Mouse (Mus musculus): ENCODE results near the gene F12.
"Not testable (repeated sequence)": the region's sequence is repeated elsewhere in the genome, so short reads cannot be mapped to it uniquely, and the experiment has no call there.

F12 gene

GRCm38 (mm10) chr13:55449679-55450441 is 23.3 kb upstream of the F12 start:
- DNase-seq, result peak; percentile 45 to 62

GRCm38 (mm10) chr13:55449205-55449604 is 22.6 kb upstream of the F12 start:
- DNase-seq, result no peak

DNA sequence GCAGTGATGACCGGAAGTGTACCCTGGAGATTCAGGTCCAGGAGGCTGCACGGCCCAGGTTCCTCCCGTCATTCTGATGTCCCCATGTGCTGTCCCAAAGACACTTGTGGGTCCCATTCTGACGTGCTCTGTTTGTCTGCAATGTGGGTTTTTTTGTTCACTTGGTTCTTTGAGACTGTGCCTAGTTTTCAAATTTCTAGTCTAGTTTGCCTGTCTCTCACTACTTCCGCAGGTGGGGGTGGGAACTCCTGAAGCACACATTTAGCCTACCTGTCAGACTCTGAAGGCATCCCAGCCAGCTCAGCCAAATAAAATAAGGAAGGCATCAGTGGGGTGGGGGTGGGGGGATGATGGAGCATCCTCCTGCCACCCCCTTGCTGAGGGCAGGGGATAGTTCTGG is 21.5 kb upstream of the F12 start:
- no peak for DNase-seq

DNA sequence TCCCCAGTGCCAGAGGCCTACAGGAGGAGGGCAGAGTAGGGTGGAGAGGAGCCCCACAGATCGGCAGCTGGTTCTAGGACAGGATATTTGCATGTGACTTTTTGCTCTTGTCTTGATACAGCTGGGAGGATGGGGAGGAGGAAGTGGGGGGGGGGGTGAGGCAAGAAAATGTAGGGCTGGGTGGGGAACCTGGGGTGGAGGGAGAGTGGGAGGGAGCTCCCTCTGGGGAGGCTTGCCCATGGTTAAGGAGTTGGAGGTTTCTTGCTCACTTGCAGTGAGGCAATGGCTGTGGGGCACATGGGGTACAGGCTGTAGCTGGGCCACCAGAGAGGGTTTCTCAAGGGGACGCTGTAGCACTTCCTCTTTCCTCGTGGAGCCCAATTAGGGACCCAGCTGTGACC is 20.9 kb upstream of the F12 start:
- DNase-seq, result peak; percentile 71 to 74

DNA sequence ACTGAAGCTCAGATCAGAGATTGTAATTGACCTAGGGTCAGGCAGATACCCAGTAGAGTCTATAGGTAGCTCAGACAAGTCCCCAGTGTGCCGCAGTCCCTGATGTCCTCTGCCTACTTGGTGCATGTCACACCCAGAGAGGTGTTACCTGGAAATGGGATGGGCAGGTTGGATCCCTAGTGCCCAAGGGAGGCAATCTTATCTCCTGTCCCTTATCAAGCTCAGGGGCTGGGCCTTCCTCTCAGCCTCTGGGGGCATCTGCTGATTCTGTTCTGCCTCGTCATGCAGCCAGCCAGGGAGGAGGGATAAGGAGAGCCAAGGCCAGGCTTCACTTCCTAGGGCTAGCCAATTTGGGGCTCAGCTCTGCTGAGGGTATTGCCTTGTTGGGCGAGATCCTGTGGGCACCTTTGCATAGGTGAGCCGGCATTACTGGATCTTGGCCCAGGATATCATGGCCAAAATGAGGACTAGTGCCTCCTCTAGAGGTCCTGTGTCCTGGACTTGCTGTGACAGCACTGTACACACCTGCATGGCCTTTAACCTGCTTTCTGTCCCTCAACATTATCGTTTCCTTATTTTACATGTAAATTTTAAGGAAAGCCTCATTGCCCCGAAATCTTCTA is 20.0 kb upstream of the F12 start:
- no peak for DNase-seq

- no peak for DNase-seq
These were observed 18.9 kb upstream of the F12 start for GRCm38 (mm10) chr13:55445361-55446091.

GRCm38 (mm10) chr13:55444937-55445315 is 18.3 kb upstream of the F12 start, which contains the start of gene Grk6:
Grk6 (plus strand) TSS chr13:55445072.
- peak; percentile 99 to 100 for DNase-seq

DNA sequence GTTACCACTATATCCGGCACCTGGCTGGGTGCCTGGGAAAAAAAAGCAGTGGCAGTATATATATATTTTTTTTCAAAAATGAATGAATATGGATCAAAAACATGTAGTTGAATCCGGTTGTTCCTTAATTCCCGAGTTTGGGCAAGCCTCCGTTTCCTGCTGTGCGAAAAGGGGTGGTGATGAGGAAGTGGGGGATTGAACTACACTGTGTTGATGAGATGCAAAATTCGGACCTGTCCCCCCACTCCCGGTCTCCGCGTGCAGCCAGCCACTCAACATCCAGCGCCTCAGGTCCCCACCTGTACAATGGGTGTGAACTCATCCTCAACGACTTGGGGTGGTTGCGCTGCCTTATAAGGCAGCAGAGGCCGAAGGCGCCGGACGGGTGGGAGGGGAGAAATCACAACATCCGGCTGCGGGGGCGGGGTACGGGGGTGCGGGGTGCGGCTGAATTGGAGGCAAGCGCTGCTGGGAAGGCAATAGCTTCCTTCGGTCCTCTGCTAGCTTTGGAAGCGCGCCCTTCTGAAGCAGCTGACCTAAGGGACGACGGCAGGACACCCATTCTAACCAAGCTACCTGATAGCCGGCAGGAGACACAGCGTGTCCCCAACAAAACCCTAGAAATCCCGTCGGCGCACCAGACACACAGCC is 17.8 kb upstream of the F12 start:
- DNase-seq, result no peak

DNA sequence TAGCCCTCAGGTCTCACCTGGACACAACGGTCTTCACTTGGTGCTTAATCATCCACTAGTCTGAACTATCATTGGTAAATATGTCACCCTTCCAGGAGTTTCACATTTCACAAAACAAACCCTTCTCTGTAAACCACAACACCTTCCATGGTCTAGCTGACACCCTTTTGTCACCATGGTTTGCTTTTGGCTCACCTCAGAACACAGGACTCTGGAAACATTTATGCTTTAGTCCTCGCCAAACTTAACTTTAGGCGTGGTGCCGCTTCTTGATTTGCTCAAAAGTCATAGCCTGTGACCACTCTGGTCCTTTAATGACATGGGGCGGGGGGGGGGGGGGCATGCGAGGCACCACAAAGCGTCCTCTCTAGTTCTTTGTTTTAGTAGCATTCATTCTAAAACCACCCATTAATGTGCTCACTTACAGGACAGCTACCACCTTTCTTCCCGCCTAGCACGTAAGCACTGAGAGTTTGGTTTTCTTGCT is 17.2 kb upstream of the F12 start:
- DNase-seq, result no peak

GRCm38 (mm10) chr13:55437111-55437629 is 10.6 kb upstream of the F12 start:
- DNase-seq, result not testable (repeated sequence)

DNA sequence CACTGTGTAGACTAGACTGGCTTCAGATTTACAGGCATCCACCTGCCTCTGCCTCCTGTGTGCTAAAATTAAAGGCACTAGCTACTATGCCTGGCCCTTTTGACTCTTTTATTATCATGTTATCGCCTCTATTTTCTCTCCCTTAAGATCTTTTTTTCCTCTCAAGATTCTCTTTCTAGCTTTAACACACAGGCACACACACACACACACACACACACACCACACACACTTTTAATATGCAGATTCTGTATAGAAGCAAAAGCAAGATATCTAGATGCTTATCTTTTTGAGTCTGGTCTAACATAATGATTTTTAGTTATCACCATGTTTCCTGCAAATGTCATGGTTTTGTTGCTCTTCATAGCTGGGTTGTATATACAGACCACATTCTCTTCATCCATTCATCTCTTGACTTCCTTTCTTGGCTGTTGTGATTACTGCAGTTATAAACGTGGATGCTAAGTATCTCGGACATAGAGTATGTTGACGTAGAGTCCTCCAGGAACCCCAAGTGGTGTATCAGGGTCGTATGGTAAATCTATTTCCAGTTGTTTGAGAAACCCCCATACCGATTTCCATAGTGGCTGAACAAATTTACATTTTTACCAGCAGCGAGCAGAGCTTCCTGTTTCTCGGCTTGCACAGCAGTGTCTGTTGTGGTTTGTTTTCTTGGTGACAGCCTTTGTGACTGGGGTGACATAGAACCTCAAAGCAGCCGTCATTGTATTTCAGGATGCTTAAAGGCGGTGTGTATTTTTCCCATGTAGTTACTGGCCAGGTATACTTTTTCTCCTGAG is 5.5 kb upstream of the F12 start:
- DNase-seq, result no peak

- no peak for DNase-seq
These were observed 4.0 kb upstream of the F12 start for GRCm38 (mm10) chr13:55430566-55430965.

- DNase-seq, result peak; percentile 72 to 77
These were observed 2.8 kb upstream of the F12 start for GRCm38 (mm10) chr13:55429226-55429888.

DNA sequence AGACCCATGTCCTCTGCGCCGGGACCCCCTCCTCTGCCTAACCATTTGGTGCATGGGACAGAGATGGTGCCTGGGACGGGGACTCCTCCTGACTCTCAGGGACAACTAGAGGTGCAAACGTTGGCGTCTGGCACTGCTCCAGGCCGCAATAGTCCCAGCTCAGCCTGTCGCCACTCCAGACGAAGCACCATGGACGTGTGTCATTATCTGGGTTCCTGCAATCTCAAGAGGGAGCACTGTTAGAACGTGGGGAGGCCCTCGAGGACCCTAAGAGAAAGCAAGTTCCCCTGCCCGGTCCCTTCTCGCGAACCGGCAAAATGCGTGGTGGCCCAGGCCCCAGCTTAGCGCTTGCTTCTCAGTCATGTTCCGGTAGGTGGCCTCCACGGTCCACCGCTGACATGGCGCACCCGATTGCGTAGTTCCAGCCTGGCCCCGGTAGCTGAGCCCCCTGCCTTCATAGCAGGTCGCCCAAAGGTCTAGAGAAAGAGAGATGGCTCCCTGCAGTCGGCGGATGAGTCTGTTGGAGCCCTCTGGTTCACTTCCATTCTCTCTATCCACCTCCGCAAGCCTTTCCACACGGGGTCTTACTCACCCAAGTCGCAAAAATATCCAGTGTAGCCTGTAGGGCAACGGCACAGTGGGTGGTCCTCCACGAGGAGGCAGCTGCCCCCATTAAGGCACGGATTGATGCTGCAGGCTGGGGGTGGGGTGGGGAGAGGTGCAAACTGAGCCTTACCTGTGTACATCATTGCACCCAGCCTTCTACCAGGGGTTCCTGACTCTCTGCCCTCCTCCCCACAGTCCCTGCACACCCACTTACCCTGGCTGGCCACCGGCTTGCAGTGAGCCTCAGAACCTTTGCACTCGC is 5.4 kb downstream of the F12 start:
- DNase-seq, result peak; percentile 78 to 84

DNA sequence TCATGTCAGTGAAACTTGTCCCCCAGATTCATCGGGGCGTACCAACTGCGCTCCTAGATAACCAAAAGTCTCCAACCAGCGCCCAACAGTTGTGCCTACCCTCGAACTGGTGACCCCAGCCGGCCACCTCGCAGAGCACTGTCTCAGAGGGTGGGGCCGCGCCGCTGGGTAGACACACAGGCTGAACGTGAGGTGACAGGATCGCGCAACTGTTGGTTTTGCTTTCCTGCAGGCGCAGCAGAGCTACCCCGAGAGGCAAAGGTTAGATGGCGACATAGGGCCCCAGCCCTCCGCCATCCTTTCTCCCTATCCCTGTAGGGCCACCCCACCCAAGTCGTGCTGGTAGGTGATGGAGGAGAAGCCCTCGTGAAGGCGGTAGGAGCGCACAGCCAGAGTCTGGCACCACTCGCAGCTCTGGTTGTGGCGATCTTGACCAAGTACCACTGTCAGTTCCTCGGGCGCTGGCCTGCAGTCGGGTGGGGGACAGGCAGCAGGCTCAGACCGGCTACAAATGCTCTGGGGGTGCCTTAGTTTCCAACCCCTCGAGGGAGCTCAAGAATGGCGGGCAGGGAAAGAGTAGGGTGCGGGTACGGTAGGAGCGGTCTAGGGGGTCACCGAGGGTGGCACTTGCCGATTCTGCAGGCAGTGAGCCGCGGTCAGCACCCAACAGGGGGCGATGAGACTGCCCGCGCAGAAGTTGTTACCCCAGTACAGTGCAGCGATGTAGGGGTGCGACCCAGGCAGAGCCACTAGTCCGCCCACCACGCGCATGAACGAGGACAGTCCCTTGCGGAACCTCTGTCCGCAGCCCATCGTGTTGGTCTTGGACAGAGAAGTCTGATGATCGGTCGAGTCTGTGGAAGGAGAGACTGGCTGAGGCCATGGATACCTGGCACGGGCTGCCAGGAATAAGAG is 6.3 kb downstream of the F12 start:
- DNase-seq, result peak in 1 of 2 experiments; percentile 38

- DNase-seq, result no peak
These were observed 7.5 kb downstream of the F12 start for GRCm38 (mm10) chr13:55419142-55419541.

DNA sequence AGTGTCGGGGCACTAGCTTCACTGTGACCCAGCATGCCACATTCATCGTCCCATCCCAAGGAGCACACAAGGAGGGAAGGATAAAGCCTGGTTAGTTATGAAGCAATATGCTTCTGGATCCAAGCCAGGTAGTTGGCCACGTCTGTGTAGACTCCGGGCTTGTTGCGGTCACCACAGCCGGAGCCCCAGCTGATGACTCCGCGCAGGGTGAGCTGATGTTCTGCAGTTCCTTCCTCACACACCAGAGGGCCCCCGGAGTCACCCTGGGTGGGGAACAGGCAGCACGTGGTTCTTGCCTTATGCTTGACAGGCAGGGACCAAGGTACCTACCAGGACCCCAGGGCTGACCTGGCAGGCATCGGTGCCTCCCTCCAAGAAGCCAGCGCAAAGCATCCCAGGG is 8.6 kb downstream of the F12 start:
- DNase-seq, result peak; percentile 88 to 92

DNA sequence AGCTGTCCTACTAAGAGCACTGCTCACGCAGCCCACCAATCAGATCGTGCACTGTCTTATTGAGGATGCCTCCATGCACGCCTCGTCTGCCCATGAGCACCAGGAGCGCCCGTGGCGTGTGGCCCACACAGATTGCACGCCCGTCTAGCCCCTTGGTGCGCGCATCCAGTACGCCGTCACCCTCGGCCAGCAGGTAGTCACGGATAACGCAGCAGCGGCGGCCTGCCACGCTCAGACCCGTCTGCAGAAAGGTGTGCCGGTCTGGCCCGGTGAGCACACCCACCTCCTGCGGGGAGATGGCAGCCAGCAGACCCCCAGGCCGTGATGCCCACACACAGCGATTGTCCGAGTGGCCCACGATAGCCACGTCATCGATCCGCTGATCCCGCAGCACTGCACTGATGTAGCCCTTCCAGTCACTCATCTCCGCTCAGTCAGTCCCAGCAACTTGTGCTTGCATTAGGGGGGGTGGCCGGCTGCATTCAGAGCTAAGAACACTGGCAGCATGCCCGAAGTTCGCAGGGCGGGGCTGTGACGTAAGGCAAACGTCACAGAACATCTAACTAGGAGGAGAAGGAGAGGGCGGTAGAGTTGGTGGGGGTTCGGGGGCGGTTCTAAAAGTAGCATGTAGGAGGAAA is 11.7 kb downstream of the F12 start, which contains the start of gene Pfn3:
Pfn3 (minus strand) TSS at position 490 of the 638 bp plus-strand sequence.
- DNase-seq, result peak; percentile 71 to 75

DNA sequence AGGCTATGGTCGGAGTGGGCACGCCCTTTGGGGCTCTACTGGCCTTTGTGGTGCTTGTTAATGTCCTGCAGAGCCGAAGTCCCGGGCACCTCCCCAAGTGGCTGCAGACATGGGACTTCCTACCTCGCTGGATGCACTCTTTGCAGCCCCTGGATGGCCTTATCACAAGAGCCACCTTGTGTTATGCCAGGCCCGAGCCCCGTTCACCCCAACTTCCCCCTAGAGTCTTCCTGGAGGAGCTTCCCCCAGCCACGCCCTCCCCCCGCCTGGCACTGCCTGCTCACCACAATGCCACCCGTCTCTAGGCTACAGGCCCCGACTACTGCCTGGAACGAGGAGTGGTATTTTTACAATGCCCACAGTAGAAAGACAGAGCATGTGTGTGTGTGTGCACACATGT is 13.3 kb downstream of the F12 start:
- DNase-seq, result no peak

Measured in lung, postnatal 4 days (tissue).